Mouse (Mus musculus) kidney, postnatal 25 days (tissue): ENCODE data around the gene Cdh23.

Experiments
- DNase-seq, 2 experiments: peaks; one replicate each; pipeline ENCODE4 v3.0.0; 2021; ENCODE audit warnings: mixed read lengths in 2 of 2

Cdh23 gene

DNA sequence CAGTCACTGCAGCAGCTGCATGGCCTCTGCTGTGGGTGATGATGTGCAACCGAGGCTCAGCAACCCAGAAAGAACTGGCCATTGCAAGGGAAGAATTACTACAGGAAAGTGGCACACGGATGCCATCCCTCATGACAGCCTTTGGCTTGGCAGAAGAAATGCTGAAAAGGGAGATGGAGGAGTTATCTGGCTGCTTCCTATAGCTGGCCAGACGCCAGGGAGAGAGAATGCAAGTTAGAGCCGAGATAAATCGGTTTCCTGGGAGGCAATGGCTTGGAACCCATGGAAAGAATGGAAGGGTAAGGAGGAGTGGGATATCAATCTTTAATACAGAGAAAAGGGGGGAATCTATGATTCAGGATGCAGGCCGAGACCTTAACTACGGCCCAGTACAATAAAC is 301.4 kb downstream of the Cdh23 start:
- no peak for DNase-seq

DNA sequence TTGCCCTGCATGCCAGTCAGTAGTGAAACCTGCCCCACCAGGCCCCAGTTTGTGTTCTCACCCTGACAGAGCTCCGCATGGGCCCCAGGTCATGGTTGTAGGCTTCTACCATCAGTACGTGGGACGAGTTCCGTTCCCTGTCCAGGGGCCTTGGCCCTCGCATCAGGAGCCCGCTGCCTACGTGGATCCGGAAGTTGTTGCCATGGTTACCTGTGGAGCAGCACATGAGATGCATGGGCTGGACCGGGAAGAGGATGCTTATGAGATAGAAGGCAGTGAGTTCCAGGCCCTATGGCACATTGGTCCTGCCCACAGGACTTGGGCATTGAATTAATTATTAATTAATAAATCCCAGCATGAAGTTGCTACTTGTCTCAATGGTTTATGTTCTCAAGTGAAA is 304.6 kb downstream of the Cdh23 start:
- DNase-seq = no peak

DNA sequence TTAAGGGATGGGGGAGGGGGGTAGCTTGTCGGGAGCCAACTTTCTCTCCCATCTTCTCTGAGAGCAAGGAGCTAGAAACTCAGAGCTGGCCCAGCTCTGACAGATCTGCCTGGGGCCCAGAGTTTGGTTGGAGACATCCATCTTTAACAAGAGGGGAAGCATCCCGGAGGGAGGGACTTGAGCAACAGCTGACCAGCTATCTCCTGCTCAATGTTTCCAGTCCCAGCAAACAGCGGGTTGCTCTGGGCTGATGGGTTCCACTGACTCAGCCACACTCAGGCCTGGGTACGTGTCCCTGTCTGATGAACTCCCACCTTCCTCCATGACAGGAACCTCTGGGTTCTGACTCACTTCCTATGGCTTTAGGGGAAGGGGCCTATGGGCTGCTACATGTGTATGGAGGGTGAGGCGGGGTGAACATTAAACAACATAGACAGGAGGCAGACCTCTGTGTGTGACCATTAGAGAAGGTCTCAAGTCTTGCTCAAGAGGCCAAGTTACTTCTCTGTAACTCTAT is 305.3 kb downstream of the Cdh23 start:
- no peak for DNase-seq

DNA sequence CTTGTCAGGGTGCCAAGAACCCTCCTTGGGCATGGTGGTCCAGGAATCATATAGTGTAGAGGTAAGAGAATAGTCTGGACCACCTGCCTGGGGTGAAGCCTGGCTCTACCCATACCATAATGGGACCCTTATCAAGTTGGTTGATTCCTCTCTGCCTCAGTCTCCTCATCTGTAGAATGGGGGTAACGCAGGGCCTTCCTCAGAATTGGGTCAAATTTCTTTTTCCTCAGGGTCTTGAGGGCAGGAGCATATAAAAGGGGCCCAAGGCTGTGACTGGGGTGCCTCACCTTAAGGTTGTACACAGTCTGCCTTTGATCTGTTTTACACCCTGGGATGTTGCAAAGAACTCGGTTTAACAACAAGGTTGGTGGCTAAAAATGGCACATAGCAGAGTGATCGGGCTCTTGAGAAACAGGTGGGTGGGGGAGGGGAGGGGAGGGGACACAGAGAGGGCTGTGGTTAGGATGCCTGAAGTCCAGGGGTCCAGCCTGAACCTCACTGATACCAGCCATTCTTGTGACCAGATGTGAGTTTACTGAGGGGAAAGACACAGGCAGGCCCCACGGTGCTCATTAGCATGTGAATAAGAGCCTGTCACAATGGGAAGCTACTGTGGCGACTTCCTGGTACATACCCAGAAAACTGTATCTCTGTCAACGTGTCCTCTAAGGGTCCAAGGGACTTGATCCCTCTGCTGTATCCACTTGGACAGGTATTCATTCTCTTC is 305.9 kb downstream of the Cdh23 start:
- no peak for DNase-seq

DNA sequence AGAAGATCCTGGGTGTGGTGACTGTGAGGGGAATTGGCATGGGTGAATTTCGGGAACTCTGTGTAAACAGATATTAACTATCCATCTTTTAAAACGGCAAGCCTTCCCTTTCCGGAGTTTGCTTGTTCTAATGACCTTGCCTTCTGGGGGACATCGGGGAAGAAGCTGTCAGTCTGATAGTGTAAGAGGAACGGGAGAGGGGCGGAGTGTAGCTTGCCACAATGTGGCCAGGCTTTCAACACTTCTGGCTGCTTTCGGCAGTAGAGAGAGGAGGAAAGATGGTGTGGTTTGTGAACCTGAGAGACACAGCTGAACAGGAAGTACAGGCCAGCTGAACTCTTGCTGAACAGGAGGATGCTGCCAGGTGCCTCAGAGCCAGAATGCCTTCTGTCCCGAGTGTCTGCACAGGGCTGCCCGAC is 306.8 kb downstream of the Cdh23 start:
- peak in 1 of 2 experiments; percentile 9 for DNase-seq

DNA sequence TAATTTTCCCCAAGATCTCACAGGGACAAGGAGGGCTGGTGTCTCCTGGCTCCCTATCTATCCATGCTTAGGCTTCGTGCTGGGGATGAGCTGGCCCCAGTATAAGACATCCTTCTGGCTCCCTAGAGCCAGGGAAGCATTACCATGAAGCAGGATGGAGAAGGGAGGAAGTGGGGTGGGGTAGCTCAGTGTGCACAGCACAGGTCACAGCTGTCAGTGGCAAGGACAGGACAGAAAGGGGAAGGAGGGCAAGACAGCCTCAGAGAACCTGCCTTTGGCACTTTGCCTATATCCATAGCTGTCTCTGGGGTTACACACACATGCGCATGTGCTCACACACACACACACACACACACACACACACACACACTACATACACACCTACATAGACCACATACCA is 308.0 kb downstream of the Cdh23 start:
- DNase-seq = no peak

DNA sequence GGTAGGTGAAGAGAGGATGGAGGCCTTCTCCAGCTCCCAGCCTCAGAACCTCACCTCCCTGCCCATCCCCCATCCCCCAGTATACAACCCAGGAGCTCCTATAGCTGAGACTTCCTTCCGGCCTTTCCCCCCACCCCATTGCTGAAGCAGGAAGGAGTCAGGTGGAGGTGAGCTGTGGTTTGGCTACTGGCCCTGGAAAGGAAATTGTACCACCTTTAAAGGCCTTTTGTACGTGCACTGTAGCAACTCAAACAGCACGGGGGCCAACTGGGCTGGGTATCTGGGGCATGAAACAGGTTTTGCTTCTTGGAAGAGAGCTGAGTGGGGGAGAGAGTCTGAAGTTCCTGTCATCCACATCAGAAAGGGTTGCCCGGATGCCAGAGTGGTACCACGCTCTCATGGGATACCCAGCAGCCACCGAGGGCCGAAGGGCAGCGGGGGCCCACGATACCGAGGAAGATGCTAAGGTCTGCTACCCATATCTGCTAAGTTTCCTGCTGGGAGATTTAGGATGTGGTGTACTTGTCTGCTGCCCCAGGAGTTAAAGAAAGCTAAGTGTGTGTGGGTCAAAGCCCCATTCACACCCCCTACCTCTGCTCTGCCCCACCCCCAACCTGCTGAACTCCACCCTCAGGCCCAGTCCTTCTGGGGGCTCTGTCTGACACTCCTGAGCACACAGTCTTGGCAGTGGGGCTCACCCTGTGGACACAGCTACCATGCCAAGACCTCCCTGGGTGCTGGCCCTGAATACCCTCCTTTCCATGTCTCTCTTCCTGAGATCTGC is 315.0 kb downstream of the Cdh23 start:
- no peak for DNase-seq

DNA sequence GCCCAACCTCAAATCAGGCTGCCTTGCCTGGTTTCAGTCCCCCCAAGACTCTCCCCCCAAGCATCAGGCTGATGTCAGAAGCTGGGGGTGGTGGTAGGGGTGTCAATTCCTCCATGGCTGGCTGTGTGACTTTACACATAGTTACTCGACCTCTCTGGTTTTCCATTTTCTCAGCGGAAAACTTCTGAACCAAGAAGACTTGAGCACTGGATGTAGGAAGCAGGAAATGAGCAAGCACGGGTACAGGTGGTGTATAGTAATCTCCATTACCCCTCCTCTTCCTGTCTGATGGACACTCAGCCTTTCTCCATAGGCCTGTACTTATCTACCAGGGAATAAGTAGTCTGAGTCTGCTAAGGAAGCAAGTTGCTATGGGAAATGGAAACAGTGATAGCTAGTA is 316.1 kb downstream of the Cdh23 start:
- no peak for DNase-seq

DNA sequence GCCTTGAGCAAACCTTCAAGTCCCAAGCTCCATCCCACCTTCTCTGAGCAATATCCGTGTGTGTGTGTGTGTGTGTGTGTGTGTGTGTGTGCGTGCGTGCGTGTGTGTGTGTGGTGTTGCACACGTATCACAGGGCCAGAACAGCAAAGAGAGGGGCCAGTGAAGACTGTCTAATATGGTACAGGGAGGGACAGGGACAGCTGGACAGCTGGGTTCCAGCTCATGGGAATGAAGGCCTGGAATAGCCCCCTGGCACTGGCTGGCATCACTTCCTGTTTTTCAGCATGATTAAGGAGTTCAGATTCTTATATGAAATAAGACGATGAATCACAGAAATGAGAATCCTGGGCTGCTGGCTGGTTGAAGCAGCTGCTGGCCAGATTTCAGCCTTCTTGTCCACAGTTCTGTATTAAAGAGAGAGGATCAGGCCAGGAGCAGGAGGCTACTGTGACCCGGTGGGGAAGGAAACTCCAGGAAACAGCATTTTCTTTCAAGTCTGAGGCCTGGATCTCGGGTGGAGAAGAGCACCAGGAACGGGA is 316.8 kb downstream of the Cdh23 start:
- no peak for DNase-seq

DNA sequence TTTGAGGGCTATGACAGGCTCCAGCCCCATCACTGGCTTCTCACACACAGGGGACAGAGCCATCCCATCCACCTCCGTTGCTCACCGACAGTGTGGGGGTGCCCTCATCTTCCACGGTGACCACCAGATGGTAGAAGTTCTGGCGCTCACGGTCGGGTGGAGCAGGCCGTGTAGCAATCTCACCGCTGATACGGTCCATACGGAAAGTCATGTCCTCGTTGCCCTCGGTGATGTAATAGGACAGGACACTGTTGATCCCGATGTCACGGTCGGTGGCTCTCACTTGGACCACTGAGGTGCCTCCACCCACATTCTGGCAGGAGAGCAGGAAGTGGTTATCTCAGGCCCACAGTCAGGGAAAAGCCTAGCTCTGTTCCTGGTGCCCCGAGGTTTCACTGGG is 319.6 kb downstream of the Cdh23 start:
- DNase-seq = no peak

DNA sequence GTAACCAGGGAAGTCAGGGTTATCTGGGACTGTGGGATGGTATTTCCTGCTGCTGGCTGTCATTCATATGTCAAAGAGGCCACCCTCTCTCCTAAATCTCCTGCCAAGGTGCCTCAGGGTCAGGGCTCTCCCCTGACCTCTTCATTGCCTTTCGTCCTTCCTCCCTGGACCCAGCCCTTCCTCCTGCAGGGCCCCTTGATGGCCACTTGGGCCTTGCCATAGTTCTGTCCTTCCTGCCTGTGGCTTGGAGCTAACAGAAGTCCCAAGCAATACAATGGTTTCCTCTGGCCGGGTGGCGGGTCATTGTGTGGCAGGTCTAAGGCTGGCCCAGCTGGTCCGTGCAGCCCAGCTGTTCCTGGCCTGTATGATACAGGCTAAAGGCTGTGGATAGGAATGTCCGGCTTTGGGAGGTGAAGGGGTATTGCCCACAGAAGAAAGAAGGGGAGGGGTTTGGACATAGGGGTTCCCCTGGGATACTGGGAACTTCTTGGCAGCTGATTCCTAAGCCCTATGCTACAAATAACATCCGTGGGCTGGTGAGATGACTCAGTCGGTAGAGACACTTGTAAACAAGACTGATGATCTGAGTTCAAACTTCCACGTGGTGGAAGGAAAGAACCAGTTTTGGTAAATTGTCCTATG is 322.2 kb downstream of the Cdh23 start:
- DNase-seq = peak; percentile 53 to 83

DNA sequence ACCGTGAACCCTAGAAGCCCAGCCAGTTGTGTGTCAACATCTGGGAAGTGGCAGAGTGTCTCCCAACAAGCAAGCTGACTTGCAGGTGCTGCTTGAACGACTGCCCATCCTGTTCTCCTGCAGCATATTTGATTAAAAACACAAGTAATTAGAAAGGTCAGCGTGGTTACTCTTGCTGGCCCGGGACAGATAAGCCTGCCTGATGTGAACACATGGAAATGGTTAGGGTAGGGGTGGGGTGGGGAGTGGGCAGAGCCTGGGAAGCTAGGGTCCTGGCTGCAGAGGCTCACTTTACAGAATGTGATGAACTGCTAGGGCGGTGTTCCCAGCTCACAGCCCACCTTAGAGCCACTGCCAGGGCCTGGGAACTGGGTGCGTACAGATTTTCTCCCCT is 322.8 kb downstream of the Cdh23 start:
- no peak for DNase-seq

DNA sequence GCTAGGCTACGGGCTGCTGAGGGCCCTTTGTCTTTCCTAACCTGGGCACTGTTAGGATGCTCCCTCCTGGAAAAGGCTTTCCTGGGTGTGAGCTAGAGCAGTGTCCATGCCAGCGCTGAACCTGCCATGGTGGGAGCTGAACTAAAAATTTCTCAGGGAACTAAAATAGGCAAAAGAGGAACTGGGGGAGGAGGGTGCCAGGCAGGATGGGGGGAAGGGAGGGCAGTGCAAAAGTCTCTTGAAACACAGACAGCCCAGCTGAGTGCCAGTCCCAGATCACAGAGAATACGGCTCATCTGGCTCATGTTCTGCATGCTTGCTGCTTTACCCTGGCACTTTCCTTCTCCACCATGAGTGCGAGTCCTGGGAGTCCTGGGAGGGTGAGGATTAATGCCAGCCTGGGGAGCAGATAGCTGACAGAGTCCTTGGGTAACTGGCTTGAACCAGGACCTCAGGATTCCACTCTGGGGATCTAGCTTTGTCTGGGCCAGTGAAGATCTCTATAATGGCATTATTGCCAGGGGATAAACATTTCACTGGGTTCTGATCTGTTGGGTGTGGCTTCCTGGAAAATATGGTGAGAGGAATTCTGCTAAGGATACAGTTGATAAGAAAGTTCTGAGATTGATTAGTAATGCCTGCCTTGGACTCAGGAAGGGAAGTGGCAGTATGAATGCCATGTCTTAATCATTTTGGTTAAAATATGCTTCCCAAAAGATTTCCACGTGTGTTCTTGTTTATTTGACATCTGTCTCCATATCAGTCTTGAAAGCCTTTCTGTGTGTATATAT is 324.5 kb downstream of the Cdh23 start:
- DNase-seq = no peak

DNA sequence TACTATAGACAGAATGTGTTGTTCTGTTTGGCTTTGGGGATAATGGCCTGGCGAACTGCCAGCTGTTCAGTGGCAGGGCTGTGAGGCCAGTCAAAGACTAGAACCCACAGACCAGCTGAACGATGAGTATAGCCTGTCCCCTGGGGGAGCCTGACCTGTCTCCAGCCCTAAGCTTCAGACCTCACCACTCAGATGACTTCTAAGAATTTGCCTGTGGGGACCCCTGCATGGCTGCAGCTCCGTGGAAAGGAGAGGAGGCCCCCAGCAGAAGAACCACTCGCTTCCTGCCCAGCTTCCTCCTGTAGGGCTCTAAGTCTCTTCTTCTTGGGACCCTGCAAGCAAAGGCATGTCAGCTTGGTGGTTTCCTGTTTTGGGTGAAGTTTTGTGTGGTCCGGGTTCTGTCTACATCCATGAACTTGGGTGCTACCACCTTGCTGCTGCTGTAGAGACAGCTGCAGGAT is 325.7 kb downstream of the Cdh23 start:
- DNase-seq = no peak

DNA sequence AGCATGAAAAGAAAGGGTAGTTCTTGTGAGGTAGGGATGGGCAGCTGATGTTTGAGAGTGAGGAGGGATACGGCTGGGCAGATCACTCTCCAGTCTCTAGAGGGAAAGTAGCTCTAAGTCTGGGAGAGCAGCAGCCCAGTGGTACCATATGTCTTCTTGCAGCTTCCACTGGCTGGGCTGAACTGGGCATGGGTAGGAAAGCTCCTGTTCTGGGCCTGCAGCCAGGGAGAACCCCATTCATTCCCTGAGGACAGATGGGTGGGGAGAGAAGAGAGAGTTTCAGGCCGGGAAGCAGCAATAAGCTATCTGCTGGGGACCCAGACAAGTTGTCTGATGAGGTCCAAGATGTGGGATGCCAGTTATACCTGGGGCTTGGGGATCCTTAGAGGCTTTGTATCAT is 326.2 kb downstream of the Cdh23 start:
- no peak for DNase-seq

DNA sequence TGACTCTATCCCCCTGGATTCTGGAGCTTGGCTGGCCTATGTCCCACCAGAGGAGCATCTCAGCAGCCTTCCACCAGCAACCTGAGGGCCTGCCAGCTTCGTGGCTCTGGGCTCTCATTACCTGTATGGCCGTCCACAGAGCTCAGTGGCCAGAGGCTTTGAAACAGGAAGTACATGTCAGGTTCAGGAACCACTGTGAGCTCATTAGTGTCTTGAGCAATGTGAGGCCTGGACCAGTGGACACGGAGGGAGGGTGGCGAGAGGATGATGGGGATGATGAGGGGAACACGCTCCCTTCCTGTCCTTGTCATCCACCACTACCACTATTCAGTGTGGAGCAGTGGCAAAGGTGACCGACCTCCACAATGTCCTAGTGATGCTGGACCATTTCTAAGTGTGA is 326.9 kb downstream of the Cdh23 start:
- DNase-seq = no peak

DNA sequence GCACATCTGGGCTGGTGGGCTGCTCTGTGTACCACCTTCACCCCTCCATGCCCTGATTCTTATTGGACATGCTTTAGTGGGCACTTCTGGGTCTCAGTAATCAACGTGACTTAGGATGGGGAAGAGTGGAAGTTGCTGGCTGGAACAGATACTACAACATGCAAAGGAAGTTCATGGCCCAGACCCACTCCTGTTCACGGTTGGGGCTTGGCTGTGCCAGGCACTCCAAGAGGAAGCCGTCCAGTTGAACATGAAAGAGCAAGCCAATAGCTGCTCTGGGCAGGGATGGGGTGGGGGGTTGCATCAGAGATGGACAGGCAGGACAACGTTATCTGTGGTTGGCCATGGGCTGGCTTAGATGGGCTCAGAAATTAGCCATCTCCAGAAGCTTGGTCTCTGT is 328.4 kb downstream of the Cdh23 start:
- DNase-seq = no peak

DNA sequence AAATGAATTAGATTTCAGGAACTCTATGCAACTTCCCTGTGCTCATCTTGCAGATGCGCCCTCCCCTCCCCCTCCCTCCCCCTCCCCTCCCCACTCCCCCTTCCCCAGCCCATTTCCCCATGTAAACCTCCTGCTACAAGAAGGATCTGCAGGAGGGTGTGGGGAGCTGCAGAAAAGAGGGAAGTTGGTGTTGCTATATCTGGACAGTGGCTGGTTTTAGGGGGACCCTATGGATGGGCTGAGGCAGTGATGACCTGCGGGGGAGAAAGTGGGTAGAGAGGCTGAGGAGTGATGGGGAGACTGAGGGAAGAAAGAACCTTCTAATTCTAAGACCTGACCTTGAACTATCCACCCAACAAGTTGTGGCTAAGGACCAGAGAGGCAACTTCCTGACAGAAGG is 329.1 kb downstream of the Cdh23 start:
- DNase-seq = no peak

DNA sequence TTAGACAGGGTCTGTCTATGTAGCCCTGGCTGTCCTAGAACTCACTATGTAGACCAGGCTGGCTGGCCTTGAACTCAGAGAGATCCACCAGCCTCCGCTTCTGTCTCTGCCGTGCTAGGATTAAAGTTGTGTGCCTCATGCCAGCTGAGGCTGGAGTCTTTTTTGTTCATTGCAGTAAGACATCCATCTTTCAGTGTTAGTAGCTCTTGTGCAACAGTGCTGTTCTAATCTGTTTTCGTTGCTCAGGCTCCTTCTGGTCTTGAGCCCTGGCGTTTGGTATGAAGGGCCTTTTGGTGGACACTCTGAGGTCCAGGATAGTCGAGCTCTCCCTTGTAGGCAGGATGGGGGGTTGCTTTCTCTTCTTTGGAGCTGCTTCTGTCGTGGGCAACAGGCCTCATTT is 332.9 kb downstream of the Cdh23 start:
- DNase-seq = no peak

DNA sequence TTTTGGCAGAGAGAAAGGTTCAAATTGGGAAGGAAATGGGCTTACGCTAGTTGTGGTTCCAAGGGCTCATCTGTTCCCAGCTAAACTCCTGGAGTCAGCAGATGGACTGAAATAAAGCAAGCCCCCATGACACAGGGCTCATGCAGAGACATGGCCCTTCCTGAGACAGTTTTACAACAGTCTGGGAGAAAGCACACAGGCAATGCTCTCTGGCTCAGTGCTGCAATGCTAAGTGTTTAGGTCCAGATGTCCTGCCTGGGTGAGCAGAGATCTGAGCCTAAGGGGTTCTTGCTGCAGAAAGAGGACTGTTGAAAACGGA is 334.0 kb downstream of the Cdh23 start:
- DNase-seq = no peak

DNA sequence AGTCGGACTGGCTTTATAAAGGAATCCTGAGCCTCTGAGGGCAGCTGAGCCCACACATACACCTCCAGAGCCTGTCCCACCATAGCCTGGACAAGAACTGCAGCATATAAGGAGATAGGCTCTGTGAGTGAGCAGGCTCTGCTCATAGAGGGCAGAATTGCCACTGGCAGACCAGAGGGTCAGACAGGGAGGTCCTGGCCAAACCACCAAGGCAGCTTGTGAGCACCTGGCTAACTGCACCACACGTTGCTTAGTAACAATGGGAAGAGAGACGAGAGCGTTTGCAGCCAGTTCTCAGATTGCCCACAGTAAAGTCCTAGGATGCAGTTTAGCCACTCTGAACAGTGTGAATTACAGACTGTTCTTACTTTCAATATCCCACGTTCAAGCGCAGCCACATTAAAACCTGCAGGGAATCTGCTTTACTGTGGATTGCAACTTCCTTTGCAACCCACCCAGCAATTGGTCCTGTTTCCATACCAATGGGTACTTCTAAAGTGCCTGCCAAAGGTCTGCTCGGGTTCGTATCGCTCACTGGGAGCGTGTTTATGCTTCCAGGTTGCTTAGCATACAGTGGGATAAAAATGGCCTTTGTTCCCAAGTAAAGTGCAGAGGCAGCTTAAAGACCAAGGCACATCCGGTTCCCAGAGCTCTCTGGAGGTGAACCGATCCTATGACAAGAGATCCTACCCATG is 334.5 kb downstream of the Cdh23 start:
- DNase-seq = no peak

DNA sequence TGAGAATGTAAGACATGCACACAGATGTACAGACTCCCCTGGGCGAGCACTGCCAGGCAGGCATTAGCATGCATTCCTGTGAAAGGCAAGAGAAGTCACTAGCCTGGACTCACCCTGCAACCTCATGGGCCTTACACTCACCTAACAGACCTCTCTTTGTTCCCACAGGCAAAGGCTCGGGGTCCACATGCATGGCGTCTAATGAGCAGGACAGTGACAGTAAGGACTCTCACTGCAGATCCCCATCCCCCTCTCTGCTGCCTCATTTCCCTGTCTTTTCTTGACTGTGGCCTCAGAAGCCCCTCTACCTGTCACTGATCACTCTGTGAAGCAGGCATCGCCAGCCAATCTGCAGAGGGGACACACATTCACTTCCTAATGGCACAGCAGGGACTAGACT is 337.5 kb downstream of the Cdh23 start:
- no peak for DNase-seq
